Mouse (Mus musculus) adrenal gland, postnatal 10 days (tissue): Measurements from ENCODE around the gene Flg2. TPM values are rescaled to one million over a fixed set of nuclear protein-coding genes. Genes with fewer than 3 reads are reported as not detected.

Experiments used
- DNase-seq: peaks from one replicate; pipeline ENCODE4 v3.0.0; 2021; ENCODE audit warnings: mixed read lengths
- long read RNA-seq, 2 experiments: library from polyadenylated mRNA; stranded (forward); transcript quantifications; one replicate each; pipeline ENCODE4 v2.0.0; 2021
- total RNA-seq, 2 experiments: library from RNA; stranded (reverse); gene quantifications; 2 replicates each; pipeline ENCODE4 v1.2.3; 2021

The Flg2 gene
- not detected for total RNA-seq
- long read RNA-seq, experiment 1 = 0 reads
- long read RNA-seq, experiment 2 = 0 reads

DNA sequence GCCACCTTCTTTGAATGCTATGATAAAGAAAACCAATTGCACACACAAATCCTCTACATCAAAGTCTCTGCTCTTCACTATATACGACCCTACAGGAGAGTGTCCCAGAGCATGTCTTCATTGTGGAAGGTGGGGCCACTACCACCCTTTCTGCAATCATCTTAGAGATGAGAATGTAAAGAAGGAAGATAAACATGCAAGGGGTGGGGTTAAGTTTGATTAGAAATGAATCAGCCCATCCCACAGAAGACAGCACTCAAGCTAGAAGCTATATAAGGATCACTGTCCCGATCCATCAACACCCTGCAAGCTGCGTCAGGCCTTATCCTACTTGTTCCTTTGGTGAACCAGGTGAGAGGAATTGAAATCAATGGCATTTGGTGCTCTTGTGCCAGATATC is at the start of gene Flg2:
TSS of gene Flg2 (plus strand) at position 301 of the 400 bp plus-strand sequence.
- no peak for DNase-seq

DNA sequence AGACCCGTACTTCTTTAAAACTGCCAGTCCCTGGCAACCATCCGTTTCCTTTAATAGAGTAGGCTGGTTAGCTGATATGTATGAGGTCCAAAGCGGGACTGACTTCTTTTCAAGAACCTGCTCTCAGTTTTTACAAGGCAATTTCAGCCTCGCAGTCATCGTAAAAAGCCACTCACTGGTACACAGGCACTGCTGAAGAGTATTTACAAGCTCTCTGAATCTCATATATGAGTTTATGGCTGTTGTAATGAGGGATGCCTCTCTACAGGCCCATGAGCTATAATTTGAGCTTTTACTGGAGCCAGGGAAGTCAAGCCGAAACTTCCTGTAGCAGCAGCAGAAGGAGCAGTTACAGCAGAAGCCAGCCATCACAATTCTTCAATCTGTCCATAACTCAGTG is 34.6 kb upstream of the Flg2 start:
- no peak for DNase-seq

DNA sequence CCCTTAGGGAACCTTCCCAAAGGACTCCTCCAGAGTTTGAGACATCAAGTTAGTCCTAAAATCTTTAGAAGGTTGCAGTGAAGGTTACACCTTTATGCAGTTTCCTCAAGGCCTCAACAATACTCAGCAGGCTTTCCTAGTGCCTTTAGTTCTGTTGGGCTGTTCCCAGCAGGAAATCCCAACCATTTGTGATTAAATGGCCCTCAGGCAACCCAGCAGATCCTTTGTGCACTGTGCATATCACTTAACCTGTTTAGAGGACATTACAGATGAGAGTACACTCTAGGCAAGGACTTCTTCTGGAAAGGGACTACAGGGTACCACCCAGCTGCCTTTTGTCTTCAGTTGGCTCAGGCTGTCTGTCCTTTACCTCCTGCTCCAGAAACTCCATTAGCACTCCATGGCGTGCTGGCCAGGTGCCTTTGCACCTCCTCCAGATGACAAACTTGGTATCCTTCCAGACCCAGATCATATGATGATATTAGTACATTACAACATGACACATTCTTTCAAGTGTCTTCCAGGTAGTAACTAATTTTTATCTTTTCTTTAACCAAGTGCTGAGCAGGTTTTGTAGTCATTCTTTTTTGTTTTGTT is 34.0 kb upstream of the Flg2 start:
- DNase-seq = no peak

DNA sequence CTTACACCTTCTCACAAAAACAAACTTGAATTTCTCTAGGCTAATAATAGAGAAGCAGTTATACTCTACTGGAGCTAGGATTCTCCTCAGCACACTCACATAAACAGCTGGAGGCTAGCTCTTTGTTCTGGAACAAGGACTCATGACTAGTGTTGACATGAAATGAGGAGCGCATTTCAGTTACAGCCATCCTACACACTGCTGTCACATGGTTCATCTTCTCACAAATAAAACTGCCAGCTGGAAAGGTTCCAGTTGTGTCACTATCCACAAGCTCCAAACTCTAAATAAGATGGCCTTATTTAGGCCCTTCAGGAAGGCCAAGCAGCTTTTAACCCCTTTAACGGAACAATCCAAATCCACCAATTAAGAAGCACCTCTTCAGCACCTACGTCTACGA is 16.2 kb upstream of the Flg2 start:
- DNase-seq = no peak

DNA sequence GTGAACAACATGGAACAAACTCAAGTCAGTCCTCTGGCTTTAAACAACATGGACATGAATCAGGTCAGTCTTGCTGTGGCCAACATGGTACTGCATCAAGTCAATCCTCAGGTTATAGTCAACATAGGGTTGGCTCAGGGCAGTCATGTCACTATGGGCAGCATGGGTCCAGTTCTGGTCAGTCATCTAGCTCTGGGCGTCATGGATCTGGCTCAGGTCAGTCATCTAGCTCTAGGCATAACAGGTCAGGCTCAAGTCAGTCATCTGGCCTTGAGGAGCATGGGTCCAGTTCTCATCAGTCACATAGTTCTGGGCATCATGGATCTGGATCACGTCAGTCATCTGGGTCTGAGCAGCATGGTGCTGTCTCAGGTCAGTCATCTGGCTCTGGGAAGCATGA is 4.9 kb downstream of the Flg2 start:
- DNase-seq = no peak

DNA sequence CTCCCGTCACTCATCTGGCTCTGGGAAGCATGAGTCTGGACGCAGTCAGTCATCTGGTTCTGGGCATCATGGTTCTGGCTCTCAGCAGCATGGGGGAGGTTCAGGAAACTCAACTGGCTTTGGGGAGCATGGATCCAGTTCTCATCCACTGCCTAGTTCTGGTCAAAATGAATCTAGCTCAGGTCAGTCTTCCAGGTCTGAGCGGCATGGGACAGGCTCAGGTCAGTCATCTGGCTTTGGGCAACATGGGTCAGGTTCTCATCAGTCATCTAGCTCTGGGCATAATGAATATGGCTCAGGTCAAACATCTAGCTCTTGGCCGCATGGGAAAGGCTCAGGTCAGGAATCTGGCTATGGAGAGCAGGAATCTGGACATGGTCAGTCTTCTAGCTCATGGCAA is 5.4 kb downstream of the Flg2 start:
- no peak for DNase-seq

Other genes with a start within 250 kb of the Flg2 start
- not detected for gene Lce3d, start 239.9 kb upstream of the Flg2 start, total RNA-seq
- not detected for gene Lce3e, start 230.2 kb upstream of the Flg2 start, total RNA-seq
- not detected for gene Lce3f, start 205.1 kb upstream of the Flg2 start, total RNA-seq
- gene Crct1, start 181.6 kb upstream of the Flg2 start, total RNA-seq = not detected
- gene Lce1m, start 178.2 kb upstream of the Flg2 start, total RNA-seq = not detected
- gene Gm4858, start 128.5 kb upstream of the Flg2 start, total RNA-seq = not detected
- not detected for gene Crnn, start 52.5 kb upstream of the Flg2 start, total RNA-seq
- gene Flg, start 76.2 kb downstream of the Flg2 start, total RNA-seq = not detected
- not detected for gene Hrnr, start 122.5 kb downstream of the Flg2 start, total RNA-seq
- gene Rptn, start 196.4 kb downstream of the Flg2 start, total RNA-seq = not detected
- gene Tchh, start 245.1 kb downstream of the Flg2 start, total RNA-seq = under 1 TPM; 0.24 TPM